Mouse (Mus musculus): ENCODE measurements around the gene Ampd2. TPM values are rescaled to one million over a fixed set of nuclear protein-coding genes. Genes with fewer than 3 reads are reported as not detected.

The Ampd2 gene
- polyA plus RNA-seq, 1 experiment from 2014 or later, result 71.2 TPM

GRCm38 (mm10) chr3:108068826-108069225 is 17.6 kb downstream of the Ampd2 start:
- no peak for ATAC-seq
- H3K9me3 ChIP-seq (replicated peaks; ENCODE audit: control insufficient read depth, low read length, poor library complexity, severe bottlenecking), result no peaks in the 10 kb centered on the region
- H3K4me1 ChIP-seq (ENCODE audit: control insufficient read depth, insufficient read depth, low read length), result no peaks in the 10 kb centered on the region; the same call in 1 of the 2 replicates
- 52% methylated on average over 1 of the region's 1 CpGs for WGBS
- no peak overlapping the region for H3K9ac ChIP-seq (ENCODE audit: low read depth, low read length)
- H3K4me2 ChIP-seq (ENCODE audit: low read length), result no peak overlapping the region
- no peaks in the 10 kb centered on the region for H3K27me3 ChIP-seq (ENCODE audit: control insufficient read depth, insufficient read depth, low read depth, low read length)
- H3K36me3 ChIP-seq (ENCODE audit: control insufficient read depth, insufficient read depth, low read length), result 0 out of 2 replicates have a peak, but pooled peaks cover 3% of the 10 kb centered on the region
- H3K27ac ChIP-seq (ENCODE audit: low read length), result no peak overlapping the region
- no peak overlapping the region for H3K4me3 ChIP-seq (ENCODE audit: low read depth, low read length)

- 73% methylated on average over 6 of the region's 6 CpGs for WGBS
- Histone ChIP-seq H3K9ac (ENCODE audit: low read depth, low read length) (no peak overlapping the region), H3K4me2 (ENCODE audit: low read length) (no peak overlapping the region), H3K27me3 (ENCODE audit: control insufficient read depth, insufficient read depth, low read depth, low read length) (no peaks in the 10 kb centered on the region), H3K9me3 (replicated peaks; ENCODE audit: control insufficient read depth, low read length, poor library complexity, severe bottlenecking) (no peaks in the 10 kb centered on the region), H3K36me3 (ENCODE audit: control insufficient read depth, insufficient read depth, low read length) (0 out of 2 replicates have a peak, but pooled peaks cover 3% of the 10 kb centered on the region), H3K4me3 (ENCODE audit: low read depth, low read length) (no peak overlapping the region), H3K27ac (ENCODE audit: low read length) (no peak overlapping the region), H3K4me1 (ENCODE audit: control insufficient read depth, insufficient read depth, low read length) (no peaks in the 10 kb centered on the region)
- ATAC-seq, result no peak
These were observed 19.0 kb downstream of the Ampd2 start for GRCm38 (mm10) chr3:108067370-108067934.

GRCm38 (mm10) chr3:108065551-108065950 is 20.9 kb downstream of the Ampd2 start:
- Histone ChIP-seq H3K4me3 (ENCODE audit: low read depth, low read length) (no peak overlapping the region), H3K36me3 (ENCODE audit: control insufficient read depth, insufficient read depth, low read length) (no peaks in the 10 kb centered on the region), H3K9ac (ENCODE audit: low read depth, low read length) (no peak overlapping the region), H3K4me1 (ENCODE audit: control insufficient read depth, insufficient read depth, low read length) (no peaks in the 10 kb centered on the region), H3K9me3 (replicated peaks; ENCODE audit: control insufficient read depth, low read length, poor library complexity, severe bottlenecking) (no peaks in the 10 kb centered on the region), H3K27me3 (ENCODE audit: control insufficient read depth, insufficient read depth, low read depth, low read length) (no peaks in the 10 kb centered on the region), H3K27ac (ENCODE audit: low read length) (no peak overlapping the region), H3K4me2 (ENCODE audit: low read length) (no peak overlapping the region)
- WGBS, result 90% methylated on average over 9 of the region's 9 CpGs
- no peak for ATAC-seq

GRCm38 (mm10) chr3:108064672-108065071 is 21.8 kb downstream of the Ampd2 start:
- Histone ChIP-seq H3K27me3 (ENCODE audit: control insufficient read depth, insufficient read depth, low read depth, low read length) (no peaks in the 10 kb centered on the region), H3K4me2 (ENCODE audit: low read length) (no peak overlapping the region), H3K9me3 (replicated peaks; ENCODE audit: control insufficient read depth, low read length, poor library complexity, severe bottlenecking) (no peaks in the 10 kb centered on the region), H3K27ac (ENCODE audit: low read length) (no peak overlapping the region), H3K4me3 (ENCODE audit: low read depth, low read length) (no peak overlapping the region), H3K9ac (ENCODE audit: low read depth, low read length) (no peak overlapping the region), H3K4me1 (ENCODE audit: control insufficient read depth, insufficient read depth, low read length) (no peaks in the 10 kb centered on the region), H3K36me3 (ENCODE audit: control insufficient read depth, insufficient read depth, low read length) (no peaks in the 10 kb centered on the region)
- ATAC-seq, result no peak
- WGBS, result 83% methylated on average over 4 of the region's 4 CpGs

GRCm38 (mm10) chr3:108062648-108063047 is 23.8 kb downstream of the Ampd2 start:
- 83% methylated on average over 8 of the region's 8 CpGs for WGBS
- H3K9me3 ChIP-seq (replicated peaks; ENCODE audit: control insufficient read depth, low read length, poor library complexity, severe bottlenecking), result no peaks in the 10 kb centered on the region
- H3K27me3 ChIP-seq (ENCODE audit: control insufficient read depth, insufficient read depth, low read depth, low read length), result no peaks in the 10 kb centered on the region
- H3K4me2 ChIP-seq (ENCODE audit: low read length), result no peak overlapping the region
- ATAC-seq, result no peak
- H3K36me3 ChIP-seq (ENCODE audit: control insufficient read depth, insufficient read depth, low read length), result no peaks in the 10 kb centered on the region
- no peak overlapping the region for H3K9ac ChIP-seq (ENCODE audit: low read depth, low read length)
- no peak overlapping the region for H3K4me3 ChIP-seq (ENCODE audit: low read depth, low read length)
- H3K4me1 ChIP-seq (ENCODE audit: control insufficient read depth, insufficient read depth, low read length), result no peaks in the 10 kb centered on the region
- no peak overlapping the region for H3K27ac ChIP-seq (ENCODE audit: low read length)

GRCm38 (mm10) chr3:108061420-108061819 is 25.0 kb downstream of the Ampd2 start:
- H3K36me3 ChIP-seq (ENCODE audit: control insufficient read depth, insufficient read depth, low read length), result no peaks in the 10 kb centered on the region
- H3K4me2 ChIP-seq (ENCODE audit: low read length), result no peak overlapping the region
- H3K9ac ChIP-seq (ENCODE audit: low read depth, low read length), result no peak overlapping the region
- no peak for ATAC-seq
- WGBS, result 26% methylated on average over 7 of the region's 7 CpGs
- H3K4me1 ChIP-seq (ENCODE audit: control insufficient read depth, insufficient read depth, low read length), result no peaks in the 10 kb centered on the region
- no peak overlapping the region for H3K27ac ChIP-seq (ENCODE audit: low read length)
- H3K9me3 ChIP-seq (replicated peaks; ENCODE audit: control insufficient read depth, low read length, poor library complexity, severe bottlenecking), result no peaks in the 10 kb centered on the region
- H3K4me3 ChIP-seq (ENCODE audit: low read depth, low read length), result no peak overlapping the region
- no peaks in the 10 kb centered on the region for H3K27me3 ChIP-seq (ENCODE audit: control insufficient read depth, insufficient read depth, low read depth, low read length)

GRCm38 (mm10) chr3:108050493-108050892 is 36.0 kb downstream of the Ampd2 start:
- H3K4me2 ChIP-seq (ENCODE audit: low read length), result no peak overlapping the region
- H3K4me1 ChIP-seq (ENCODE audit: control insufficient read depth, insufficient read depth, low read length), result no peaks in the 10 kb centered on the region
- H3K9ac ChIP-seq (ENCODE audit: low read depth, low read length), result no peak overlapping the region
- H3K9me3 ChIP-seq (replicated peaks; ENCODE audit: control insufficient read depth, low read length, poor library complexity, severe bottlenecking), result no peaks in the 10 kb centered on the region
- H3K4me3 ChIP-seq (ENCODE audit: low read depth, low read length), result no peak overlapping the region
- WGBS, result 91% methylated on average over 5 of the region's 5 CpGs
- H3K36me3 ChIP-seq (ENCODE audit: control insufficient read depth, insufficient read depth, low read length), result no peaks in the 10 kb centered on the region
- no peak overlapping the region for H3K27ac ChIP-seq (ENCODE audit: low read length)
- H3K27me3 ChIP-seq (ENCODE audit: control insufficient read depth, insufficient read depth, low read depth, low read length), result no peaks in the 10 kb centered on the region
- no peak for ATAC-seq

GRCm38 (mm10) chr3:108048306-108048705 is 38.1 kb downstream of the Ampd2 start:
- ATAC-seq, result no peak
- Histone ChIP-seq H3K9ac (ENCODE audit: low read depth, low read length) (no peak overlapping the region), H3K27ac (ENCODE audit: low read length) (no peak overlapping the region), H3K4me3 (ENCODE audit: low read depth, low read length) (no peak overlapping the region), H3K9me3 (replicated peaks; ENCODE audit: control insufficient read depth, low read length, poor library complexity, severe bottlenecking) (no peaks in the 10 kb centered on the region), H3K36me3 (ENCODE audit: control insufficient read depth, insufficient read depth, low read length) (no peaks in the 10 kb centered on the region), H3K4me2 (ENCODE audit: low read length) (no peak overlapping the region), H3K27me3 (ENCODE audit: control insufficient read depth, insufficient read depth, low read depth, low read length) (no peaks in the 10 kb centered on the region), H3K4me1 (ENCODE audit: control insufficient read depth, insufficient read depth, low read length) (peaks cover 5% of the 10 kb centered on the region; the same call in 1 of the 2 replicates)
- 78% methylated on average over 3 of the region's 3 CpGs for WGBS

GRCm38 (mm10) chr3:108046944-108047655 is 39.4 kb downstream of the Ampd2 start:
- WGBS, result 100% methylated on average over 2 of the region's 2 CpGs
- Histone ChIP-seq H3K4me1 (ENCODE audit: control insufficient read depth, insufficient read depth, low read length) (peaks cover 5% of the 10 kb centered on the region; the same call in 1 of the 2 replicates), H3K4me2 (ENCODE audit: low read length) (no peak overlapping the region), H3K9me3 (replicated peaks; ENCODE audit: control insufficient read depth, low read length, poor library complexity, severe bottlenecking) (no peaks in the 10 kb centered on the region), H3K9ac (ENCODE audit: low read depth, low read length) (no peak overlapping the region), H3K36me3 (ENCODE audit: control insufficient read depth, insufficient read depth, low read length) (no peaks in the 10 kb centered on the region), H3K27ac (ENCODE audit: low read length) (no peak overlapping the region), H3K27me3 (ENCODE audit: control insufficient read depth, insufficient read depth, low read depth, low read length) (no peaks in the 10 kb centered on the region), H3K4me3 (ENCODE audit: low read depth, low read length) (no peak overlapping the region)
- no peak for ATAC-seq
